Mouse (Mus musculus): ENCODE measurements around the gene Ppp6r2. TPM values are rescaled to one million over a fixed set of nuclear protein-coding genes. Genes with fewer than 3 reads are reported as not detected.
A peak's percentile ranks its signal among the peaks of the same experiment; 100 is the strongest.

Gene Ppp6r2
- total RNA-seq, 4 experiments from 2014 or later = 46.8 to 89.2 (median 66.8) TPM

GRCm38 (mm10) chr15:89314107-89314506, 102.8 kb downstream of the Ppp6r2 start:
- no peak for DNase-seq

- DNase-seq = peak; percentile 19
These were observed 103.3 kb downstream of the Ppp6r2 start for GRCm38 (mm10) chr15:89314511-89315189.

GRCm38 (mm10) chr15:89315190-89315731, 103.9 kb downstream of the Ppp6r2 start, which contains the start of gene Sbf1:
Gene Sbf1 (minus strand): TSS chr15:89315311.
- DNase-seq = peak; percentile 98

GRCm38 (mm10) chr15:89316146-89316545, 104.8 kb downstream of the Ppp6r2 start:
- DNase-seq = no peak

GRCm38 (mm10) chr15:89321264-89321663, 109.9 kb downstream of the Ppp6r2 start:
- DNase-seq = no peak

GRCm38 (mm10) chr15:89322670-89323522, 111.5 kb downstream of the Ppp6r2 start, which contains the start of gene Adm2:
Gene Adm2 (plus strand): TSS chr15:89322720.
- no peak for DNase-seq

GRCm38 (mm10) chr15:89323656-89324055, 112.3 kb downstream of the Ppp6r2 start:
- DNase-seq = no peak

- no peak for DNase-seq
These were observed 115.1 kb downstream of the Ppp6r2 start for GRCm38 (mm10) chr15:89326441-89326840.

- no peak for DNase-seq
These were observed 122.9 kb downstream of the Ppp6r2 start, which contains the start of gene Miox for GRCm38 (mm10) chr15:89334271-89334670. Gene Miox (plus strand): TSS chr15:89334398.

GRCm38 (mm10) chr15:89334774-89335537, 123.6 kb downstream of the Ppp6r2 start:
- no peak for DNase-seq

GRCm38 (mm10) chr15:89336422-89336821, 125.1 kb downstream of the Ppp6r2 start:
- DNase-seq = no peak

Small RNA genes within 50 kb of the gene (microRNA-seq; reads per million reads assigned to microRNA genes)
- gene Mir6958 (0.18 to 0.67 reads per million in 2 experiments), gene Mir6959 (0.18 to 0.84 reads per million in 2 experiments), gene Mir7118 (0.18 to 0.67 reads per million in 2 experiments)

Other genes with a start within 250 kb of the Ppp6r2 start
- under 1 TPM in 2 of 4 experiments, not detected in 2; 0.16 to 0.17 TPM for gene Mlc1, start 232.5 kb upstream of the Ppp6r2 start, total RNA-seq (2022)
- gene Mov10l1, start 228.6 kb upstream of the Ppp6r2 start, total RNA-seq (2022) = not detected
- gene Panx2, start 151.8 kb upstream of the Ppp6r2 start, total RNA-seq (2022) = 1 to 10 TPM in 3 of 4 experiments, under 1 TPM in 1; 0.78 to 2.4 (median 1.7) TPM
- gene Trabd, start 136.4 kb upstream of the Ppp6r2 start, total RNA-seq (2022) = 10 to 100 TPM; 37.0 to 49.0 (median 43.7) TPM
- 10 to 100 TPM; 44.0 to 52.1 (median 46.1) TPM for gene Selenoo, start 122.5 kb upstream of the Ppp6r2 start, total RNA-seq (2022)
- 10 to 100 TPM; 16.0 to 24.6 (median 20.3) TPM for gene Tubgcp6, start 88.4 kb upstream of the Ppp6r2 start, total RNA-seq (2022)
- 10 to 100 TPM; 13.2 to 23.1 (median 18.0) TPM for gene Hdac10, start 82.9 kb upstream of the Ppp6r2 start, total RNA-seq (2022)
- gene Mapk12, start 70.8 kb upstream of the Ppp6r2 start, total RNA-seq (2022) = 10 to 100 TPM; 10.5 to 22.7 (median 14.3) TPM
- gene Mapk11, start 61.9 kb upstream of the Ppp6r2 start, total RNA-seq (2022) = 1 to 10 TPM; 4.6 to 7.7 (median 6.3) TPM
- 100 to 1,000 TPM; 153 to 177 (median 157) TPM for gene Plxnb2, start 30.8 kb upstream of the Ppp6r2 start, total RNA-seq (2022)
- 10 to 100 TPM in 1 of 4 experiments, 1 to 10 TPM in 3; 6.9 to 13.2 (median 8.9) TPM for gene Dennd6b, start 15.1 kb upstream of the Ppp6r2 start, total RNA-seq (2022)
- gene Sbf1, start 103.8 kb downstream of the Ppp6r2 start, total RNA-seq (2022) = 100 to 1,000 TPM in 2 of 4 experiments, 10 to 100 TPM in 2; 90.8 to 127 (median 101) TPM
- gene Adm2, start 111.2 kb downstream of the Ppp6r2 start, total RNA-seq (2022) = not detected
- gene Miox, start 122.8 kb downstream of the Ppp6r2 start, total RNA-seq (2022) = 1 to 10 TPM in 2 of 4 experiments, not detected in 2; 1.4 TPM
- 10 to 100 TPM; 44.4 to 57.5 (median 48.6) TPM for gene Lmf2, start 144.1 kb downstream of the Ppp6r2 start, total RNA-seq (2022)
- 10 to 100 TPM; 79.1 to 93.1 (median 87.8) TPM for gene Ncaph2, start 144.2 kb downstream of the Ppp6r2 start, total RNA-seq (2022)
- 10 to 100 TPM; 18.7 to 28.6 (median 24.6) TPM for gene Sco2, start 162.3 kb downstream of the Ppp6r2 start, total RNA-seq (2022)
- gene Tymp, start 165.5 kb downstream of the Ppp6r2 start, total RNA-seq (2022) = under 1 TPM; 0.22 to 0.73 (median 0.51) TPM
- gene Odf3b, start 167.7 kb downstream of the Ppp6r2 start, total RNA-seq (2022) = under 1 TPM; 0.34 to 0.73 (median 0.43) TPM
- under 1 TPM in 1 of 4 experiments, not detected in 3; 0.09 TPM for gene Klhdc7b, start 173.4 kb downstream of the Ppp6r2 start, total RNA-seq (2022)
- not detected for gene Syce3, start 198.9 kb downstream of the Ppp6r2 start, total RNA-seq (2022)
- gene Cpt1b, start 214.3 kb downstream of the Ppp6r2 start, total RNA-seq (2022) = 10 to 100 TPM in 3 of 4 experiments, 1 to 10 TPM in 1; 6.3 to 68.6 (median 53.1) TPM
- gene C730034F03Rik, start 218.0 kb downstream of the Ppp6r2 start, total RNA-seq (2022) = 1 to 10 TPM; 1.1 to 2.3 (median 1.9) TPM
- gene Gm44502, start 218.1 kb downstream of the Ppp6r2 start, total RNA-seq (2022) = 1 to 10 TPM in 2 of 4 experiments, not detected in 2; 1.2 to 1.5 TPM
- gene Chkb, start 218.4 kb downstream of the Ppp6r2 start, total RNA-seq (2022) = 10 to 100 TPM; 47.0 to 76.2 (median 66.7) TPM
- 10 to 100 TPM; 14.3 to 19.0 (median 15.0) TPM for gene Mapk8ip2, start 242.4 kb downstream of the Ppp6r2 start, total RNA-seq (2022)